19 mouse cellular contexts compared by ENCODE assay signal in genomic region chr15:57059550-57060195, GRCm38 (mm10).
"Had no signal": no experiment of that assay in that cellular context is flagged by ENCODE, and none has a peak within 500 bp of the region (broad histone marks: within the 10 kb centered on the region; RNA-seq: fewer than 3 reads in every experiment).

No protein-coding gene starts in this region.

- ATAC-seq: liver, postnatal 0 days; midbrain, embryonic 13.5 days; midbrain, embryonic 16.5 days had no signal

- H3K27ac ChIP-seq: kidney, postnatal 0 days; layer of hippocampus, adult 2 months; left cerebral cortex, adult 2 months; limb, embryonic 12.5 days; liver, embryonic 14.5 days; midbrain, embryonic 10.5 days; midbrain, embryonic 13.5 days; neural tube, embryonic 13.5 days had no signal

- H3K4me2 ChIP-seq: limb, embryonic 12.5 days; liver, embryonic 11.5 days; midbrain, embryonic 13.5 days; neural tube, embryonic 13.5 days had no signal

- H3K4me3 ChIP-seq: layer of hippocampus, adult 2 months; left cerebral cortex, adult 2 months; limb, embryonic 12.5 days; megakaryocyte, embryonic 14.5 days; midbrain, embryonic 10.5 days; midbrain, embryonic 13.5 days; myocyte; neural tube, embryonic 13.5 days had no signal

- H3K4me1 ChIP-seq: limb, embryonic 12.5 days; megakaryocyte, embryonic 14.5 days; midbrain, embryonic 10.5 days; midbrain, embryonic 13.5 days; neural tube, embryonic 13.5 days had no signal

- DNase-seq: kidney, adult 2 months; kidney, postnatal 25 days; layer of hippocampus, adult 9-11 months; liver, postnatal 0 days; retina, postnatal 1 day; thymus, adult 18-20 months; thymus, postnatal 36 days had no signal

- H3K9me3 ChIP-seq: limb, embryonic 12.5 days; megakaryocyte, embryonic 14.5 days; midbrain, embryonic 10.5 days; midbrain, embryonic 13.5 days; neural tube, embryonic 13.5 days had no signal

- H3K27me3 ChIP-seq: limb, embryonic 12.5 days; megakaryocyte, embryonic 14.5 days; midbrain, embryonic 13.5 days; neural tube, embryonic 13.5 days had no signal

- H3K9ac ChIP-seq: limb, embryonic 12.5 days; liver, embryonic 14.5 days; liver, postnatal 0 days; midbrain, embryonic 13.5 days; neural tube, embryonic 13.5 days had no signal

- H3K36me3 ChIP-seq: limb, embryonic 12.5 days; midbrain, embryonic 10.5 days; midbrain, embryonic 13.5 days; neural tube, embryonic 13.5 days had no signal
